Mouse (Mus musculus) heart, adult 2 months (tissue): ENCODE results near the gene Naa16. TPM values are rescaled to one million over a fixed set of nuclear protein-coding genes. Genes with fewer than 3 reads are reported as not detected.

Experiments used
- DNase-seq, 2 experiments: peaks; one replicate each; pipeline ENCODE4 v3.0.0; 2021
- H3K27ac ChIP-seq: fragments of 200-600 bp; 2 replicates; pipeline ENCODE4 v1.8.1; 2022
- H3K27me3 ChIP-seq: fragments of 200-500 bp; 2 replicates; pipeline ENCODE4 v1.6.1; 2012; ENCODE audit warnings: mild to moderate bottlenecking, low read length, inconsistent platforms, mixed read lengths; ENCODE audit not compliant: control insufficient read depth, insufficient read depth
- H3K36me3 ChIP-seq: fragments of 200-500 bp; 2 replicates; pipeline ENCODE4 v1.6.1; 2012; ENCODE audit warnings: low read length, inconsistent platforms; ENCODE audit not compliant: control insufficient read depth, insufficient read depth
- H3K4me1 ChIP-seq: fragments of 200-500 bp; 2 replicates; pipeline ENCODE4 v1.6.1; 2011; ENCODE audit warnings: low read length; ENCODE audit not compliant: control insufficient read depth, insufficient read depth
- H3K4me3 ChIP-seq: fragments of 200-600 bp; 2 replicates; pipeline ENCODE4 v1.8.1; 2022
- H3K79me2 ChIP-seq: fragments of 200-500 bp; replicated peaks from 2 replicates; pipeline ENCODE4 v1.6.1; 2012; ENCODE audit warnings: mild to moderate bottlenecking, inconsistent platforms, low read length, moderate library complexity, mixed read lengths; ENCODE audit not compliant: control insufficient read depth, insufficient read depth
- H3K9ac ChIP-seq: fragments of 200-500 bp; 2 replicates; pipeline ENCODE4 v1.6.1; 2012; ENCODE audit warnings: low read depth, mild to moderate bottlenecking, control low read depth, inconsistent platforms, low read length, mixed read lengths
- CTCF ChIP-seq: fragments of 200-600 bp; IDR thresholded peaks from 2 replicates; pipeline ENCODE4 v1.8.1; 2022; ENCODE audit warnings: antibody characterized with exemption, mild to moderate bottlenecking, moderate library complexity
- EP300 ChIP-seq: fragments of 200-500 bp; IDR thresholded peaks from 2 replicates; pipeline ENCODE4 v1.6.1; 2011; ENCODE audit warnings: low read depth, low read length, control low read depth; ENCODE audit not compliant: insufficient read depth
- POLR2A ChIP-seq: fragments of 200-500 bp; IDR thresholded peaks from 2 replicates; pipeline ENCODE4 v1.6.1; 2011; ENCODE audit warnings: mild to moderate bottlenecking, low read depth, low read length, control low read depth; ENCODE audit not compliant: insufficient read depth
- WGBS: fragments of 180-500 bp; shearing (Covaris S2); methylation state at CpG from one replicate; pipeline ENCODE4 v1.1.7; 2018; 5-methylcytosine and 5-hydroxymethylcytosine counted together
- intact Hi-C: fragments of 180-260 bp; cut with DNase I; formaldehyde crosslinking; loops from one replicate; pipeline ENCODE4 v1.15.1; 2025
- polyA plus RNA-seq: library from polyadenylated mRNA; depleted of rRNA; stranded (reverse); fragments of >200 nt; gene quantifications from 2 replicates; pipeline ENCODE4 v1.2.3, GENCODE M21; 2012
- total RNA-seq, 2 experiments: library from RNA; stranded (reverse); gene quantifications; 2 replicates each; pipeline ENCODE4 v1.2.3; 2021

Naa16 gene
- total and polyA plus RNA-seq, 3 experiments: 1.8 to 9.7 (median 7.9) TPM

DNA sequence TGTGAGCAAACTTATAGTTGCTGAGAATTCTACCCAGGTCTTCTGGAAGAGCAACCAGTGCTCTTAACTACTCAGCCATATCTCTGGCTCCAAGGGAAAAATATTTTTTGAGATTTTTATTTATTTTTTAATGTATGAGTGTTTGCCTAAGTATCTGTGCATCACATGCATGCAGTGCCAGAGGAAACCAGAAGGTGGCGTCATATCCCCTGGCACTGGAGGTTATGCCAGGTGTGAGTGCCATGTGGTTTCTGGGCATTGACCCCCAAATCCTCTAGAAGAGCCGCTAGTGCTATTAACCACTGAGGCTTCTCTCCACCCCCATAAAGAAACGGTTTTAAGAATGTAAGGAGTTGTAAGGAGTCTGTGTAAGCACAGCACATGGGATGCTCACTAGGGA, 102.3 kb downstream of the Naa16 start:
- TF ChIP-seq CTCF: peak; percentile 65
- no peak for TF ChIP-seq EP300
- Histone ChIP-seq H3K27me3 (no peaks in the 10 kb centered on the region), H3K27ac (no peak overlapping the region), H3K9ac (no peak overlapping the region), H3K79me2 (no peaks in the 10 kb centered on the region), H3K36me3 (peaks cover 18% of the 10 kb centered on the region), H3K4me3 (no peak overlapping the region), H3K4me1 (peaks cover 3% of the 10 kb centered on the region; the same call in 1 of the 2 replicates)
- intact Hi-C loops: no loop called here
- no peak for DNase-seq
- WGBS: 80% methylated on average over 3 of the region's 3 CpGs

DNA sequence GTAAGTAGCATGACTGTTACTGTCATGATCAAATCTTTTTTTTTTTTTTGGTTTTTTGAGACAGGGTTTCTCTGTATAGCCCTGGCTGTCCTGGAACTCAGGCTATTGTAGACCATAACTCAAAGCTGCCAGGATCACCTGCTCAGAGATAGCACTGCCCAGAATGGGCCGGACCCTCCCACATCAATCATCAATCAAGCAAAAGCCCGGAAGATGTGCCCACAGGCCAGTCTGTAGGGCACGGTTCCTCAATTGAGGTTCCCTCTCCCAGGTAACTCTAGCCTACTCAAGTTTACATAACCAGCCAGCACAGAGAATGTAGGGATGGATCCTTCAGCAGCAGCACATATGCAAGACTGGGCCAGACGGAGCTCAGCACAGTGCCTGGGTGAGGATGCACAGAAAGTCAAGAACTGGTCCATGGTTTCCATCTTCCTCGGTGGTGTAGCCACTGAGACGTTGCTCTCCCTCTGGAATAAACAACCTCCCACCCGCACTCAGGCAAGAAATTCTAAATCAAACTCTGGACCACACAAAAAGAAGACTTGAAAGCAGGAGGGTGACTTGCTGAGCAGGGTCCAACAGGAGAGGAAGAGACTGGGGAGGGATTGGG, 103.2 kb downstream of the Naa16 start:
- no peak overlapping the region for H3K4me3 ChIP-seq
- H3K27me3 ChIP-seq: no peaks in the 10 kb centered on the region
- peaks cover 11% of the 10 kb centered on the region for H3K36me3 ChIP-seq
- no peaks in the 10 kb centered on the region for H3K79me2 ChIP-seq
- H3K4me1 ChIP-seq: peaks cover 3% of the 10 kb centered on the region; the same call in 1 of the 2 replicates
- no peak for DNase-seq
- intact Hi-C loops: no loop called here
- WGBS: 84% methylated on average over 7 of the region's 7 CpGs
- H3K9ac ChIP-seq: no peak overlapping the region
- TF ChIP-seq POLR2A (peak; percentile 54; the same call in 1 of the 2 replicates), EP300 (0 out of 2 replicates have a peak, but pooled peaks have one; percentile 20), CTCF (no peak)
- H3K27ac ChIP-seq: no peak overlapping the region

DNA sequence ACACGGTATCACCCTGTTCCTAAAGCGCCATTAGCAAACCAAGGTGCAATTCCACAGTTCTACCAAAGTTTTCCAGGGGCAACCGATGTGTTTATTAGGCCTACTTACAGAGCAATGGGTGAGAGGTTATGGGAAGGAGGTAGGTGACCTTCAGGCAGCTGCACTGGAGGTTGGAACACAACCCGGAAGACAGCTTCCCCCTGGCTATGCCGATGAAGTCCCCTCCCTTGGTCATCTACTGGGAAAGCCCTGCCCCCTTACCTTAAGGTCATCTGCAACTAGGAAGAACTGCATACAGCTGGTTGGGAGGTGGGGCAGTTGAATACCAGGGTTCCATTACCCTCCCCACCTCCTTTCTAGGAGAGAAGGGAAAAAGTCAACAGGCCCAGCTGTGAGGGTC, 105.0 kb downstream of the Naa16 start:
- Histone ChIP-seq H3K27me3 (no peaks in the 10 kb centered on the region), H3K27ac (no peak overlapping the region), H3K36me3 (peaks cover 2% of the 10 kb centered on the region), H3K79me2 (no peaks in the 10 kb centered on the region), H3K9ac (no peak overlapping the region), H3K4me1 (peaks cover under 1% of the 10 kb centered on the region; the same call in 1 of the 2 replicates), H3K4me3 (no peak overlapping the region)
- DNase-seq: no peak
- WGBS: 83% methylated on average over 5 of the region's 5 CpGs
- intact Hi-C loops: no loop called here
- no peak for TF ChIP-seq CTCF
- TF ChIP-seq POLR2A: no peak
- no peak for TF ChIP-seq EP300

DNA sequence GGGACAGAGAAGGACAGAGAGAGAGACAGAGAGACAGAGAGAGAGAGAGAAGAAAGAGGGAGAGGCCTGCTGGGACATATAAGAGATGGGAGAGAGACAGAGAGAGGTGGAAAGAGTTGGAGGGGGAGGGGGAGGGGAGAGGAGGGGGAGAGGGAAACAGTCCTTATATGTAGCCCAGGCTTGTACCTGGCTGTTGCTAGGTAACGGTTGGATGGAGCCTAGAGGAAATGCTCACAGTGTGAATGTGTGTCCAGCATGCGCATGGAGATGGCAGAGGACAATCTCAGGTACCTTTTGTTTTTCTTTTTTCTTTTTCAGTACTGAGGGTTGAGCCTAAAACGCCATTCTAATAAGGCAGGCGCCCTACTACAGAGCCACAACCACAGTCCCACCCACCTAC, 106.0 kb downstream of the Naa16 start:
- TF ChIP-seq CTCF (no peak), EP300 (no peak), POLR2A (no peak)
- DNase-seq: no peak
- no peaks in the 10 kb centered on the region for H3K79me2 ChIP-seq
- H3K9ac ChIP-seq: no peak overlapping the region
- H3K27ac ChIP-seq: no peak overlapping the region
- 88% methylated on average over 4 of the region's 4 CpGs for WGBS
- H3K4me1 ChIP-seq: peaks cover 5% of the 10 kb centered on the region
- intact Hi-C loops: no loop called here
- 0 out of 2 replicates have a peak, but pooled peaks cover 2% of the 10 kb centered on the region for H3K36me3 ChIP-seq
- H3K4me3 ChIP-seq: no peak overlapping the region
- H3K27me3 ChIP-seq: no peaks in the 10 kb centered on the region

DNA sequence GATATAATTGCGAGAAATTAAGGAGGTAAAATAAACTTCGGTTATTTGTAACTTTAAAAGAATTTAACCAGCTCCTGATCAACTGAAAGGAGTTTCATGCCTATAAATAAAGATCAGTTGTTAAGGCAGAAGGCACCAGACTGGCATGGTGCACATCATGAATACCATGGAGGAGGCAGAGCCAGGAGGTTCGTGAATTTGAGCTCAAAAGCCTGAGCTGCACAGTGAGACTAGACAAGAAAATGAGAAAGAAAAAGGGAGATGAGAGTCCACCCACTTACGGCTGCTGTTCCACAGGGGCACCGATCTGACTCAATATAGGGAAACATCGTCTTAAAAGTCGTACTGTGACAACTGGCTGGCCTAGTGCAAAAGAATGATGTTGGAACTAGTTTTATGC, 106.6 kb downstream of the Naa16 start:
- 94% methylated on average over 7 of the region's 7 CpGs for WGBS
- no peaks in the 10 kb centered on the region for H3K79me2 ChIP-seq
- 0 out of 2 replicates have a peak, but pooled peaks cover 2% of the 10 kb centered on the region for H3K36me3 ChIP-seq
- no peaks in the 10 kb centered on the region for H3K27me3 ChIP-seq
- DNase-seq: no peak
- H3K4me1 ChIP-seq: peaks cover 8% of the 10 kb centered on the region
- H3K27ac ChIP-seq: no peak overlapping the region
- TF ChIP-seq EP300: no peak
- TF ChIP-seq CTCF: no peak
- no peak for TF ChIP-seq POLR2A
- no peak overlapping the region for H3K9ac ChIP-seq
- intact Hi-C loops: no loop called here
- H3K4me3 ChIP-seq: no peak overlapping the region

DNA sequence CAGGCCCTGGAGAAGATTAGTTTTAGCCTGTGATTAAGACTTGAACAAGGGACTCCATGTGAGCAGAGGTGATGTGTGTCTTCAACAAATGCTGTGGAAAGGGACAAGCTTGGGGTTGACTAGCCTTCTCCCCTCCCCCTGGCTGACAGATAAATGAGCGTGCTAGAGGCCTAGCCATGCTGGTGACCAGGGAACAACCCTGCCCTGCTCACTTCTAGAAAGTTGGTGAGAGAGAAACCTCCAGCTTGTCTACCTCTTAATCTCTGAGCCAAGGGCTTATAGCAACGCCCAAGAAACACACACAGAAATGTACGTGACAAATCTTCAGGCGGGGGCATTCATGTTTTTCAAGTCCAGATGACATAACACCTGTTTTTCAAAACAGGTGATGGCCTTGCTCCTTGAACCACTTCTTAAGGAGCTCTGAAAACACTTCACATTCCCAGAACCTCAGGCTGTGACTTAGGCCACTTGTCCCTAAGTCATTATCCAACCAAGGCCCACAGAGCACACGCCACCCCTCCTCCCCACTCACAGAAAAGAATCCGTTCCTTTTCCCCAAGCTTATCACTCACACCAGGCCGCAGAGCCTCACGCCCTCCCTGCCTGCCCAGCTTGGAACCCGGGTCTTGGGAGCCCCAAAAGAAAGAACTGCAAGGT, 108.6 kb downstream of the Naa16 start:
- DNase-seq: peak in 1 of 2 experiments; percentile 2
- TF ChIP-seq CTCF (no peak), EP300 (no peak), POLR2A (no peak)

More for the DNA sequence above, 108.6 kb downstream of the Naa16 start:
- Histone ChIP-seq H3K4me1 (peaks cover 15% of the 10 kb centered on the region), H3K9ac (no peak overlapping the region), H3K27me3 (no peaks in the 10 kb centered on the region), H3K27ac (peak overlapping the region; percentile 28), H3K79me2 (no peaks in the 10 kb centered on the region), H3K4me3 (no peak overlapping the region), H3K36me3 (peaks cover 2% of the 10 kb centered on the region)
- intact Hi-C loops: no loop called here
- WGBS: 83% methylated on average over 9 of the region's 9 CpGs
